Mouse (Mus musculus) liver, embryonic 16.5 days (tissue): ENCODE data around the gene Snx17. TPM values are rescaled to one million over a fixed set of nuclear protein-coding genes. Genes with fewer than 3 reads are reported as not detected.

Experiments
- ATAC-seq: fragments of 200-750 bp; cut with Nextera tagmentation; 2 replicates; pipeline ENCODE4 v1.8.0; 2017; ENCODE audit warnings: low read depth, mild to moderate bottlenecking, moderate number of reproducible peaks, moderate library complexity
- H3K27ac ChIP-seq: fragments of 300-500 bp; sonication (generic); 2 replicates; pipeline ENCODE4 v1.5.1; 2014; ENCODE audit warnings: mild to moderate bottlenecking, low read length
- H3K27me3 ChIP-seq: fragments of 300-500 bp; sonication (generic); 2 replicates; pipeline ENCODE4 v1.6.1; 2014; ENCODE audit warnings: low read depth, low read length, mixed read lengths; ENCODE audit not compliant: control insufficient read depth, insufficient read depth
- H3K36me3 ChIP-seq: fragments of 300-500 bp; sonication (generic); 2 replicates; pipeline ENCODE4 v1.6.1; 2014; ENCODE audit warnings: mild to moderate bottlenecking; ENCODE audit not compliant: control insufficient read depth, insufficient read depth
- H3K4me1 ChIP-seq: fragments of 300-500 bp; sonication (generic); 2 replicates; pipeline ENCODE4 v1.6.1; 2014; ENCODE audit warnings: low read depth, low read length, mixed read lengths; ENCODE audit not compliant: control insufficient read depth
- H3K4me2 ChIP-seq: fragments of 300-500 bp; sonication (generic); 2 replicates; pipeline ENCODE4 v1.6.1; 2014; ENCODE audit warnings: low read depth, low read length, mixed read lengths
- H3K4me3 ChIP-seq: fragments of 300-500 bp; sonication (generic); 2 replicates; pipeline ENCODE4 v1.5.1; 2014; ENCODE audit warnings: low read depth, mild to moderate bottlenecking, low read length
- H3K9ac ChIP-seq: fragments of 300-500 bp; sonication (generic); 2 replicates; pipeline ENCODE4 v1.6.1; 2014; ENCODE audit warnings: low read depth, low read length
- H3K9me3 ChIP-seq: fragments of 300-500 bp; sonication (generic); replicated peaks from 2 replicates; pipeline ENCODE4 v1.6.1; 2016; ENCODE audit warnings: low read length; ENCODE audit not compliant: control insufficient read depth
- WGBS: fragments of 180-500 bp; shearing (Covaris S2); extraction: QIAGEN DNeasy Blood & Tissue Kit; methylation state at CpG from one replicate; pipeline ENCODE4 v1.1.7; 2014; ENCODE audit not compliant: insufficient replicate concordance; 5-methylcytosine and 5-hydroxymethylcytosine counted together
- polyA plus RNA-seq: library from polyadenylated mRNA; unstranded; fragments of >200 nt; fragmentation: Nextera tagmentation; extraction: Ambion mirVana; gene quantifications from 2 replicates; pipeline ENCODE4 v1.2.1, GENCODE M21; 2015

Gene Snx17
- polyA plus RNA-seq, 1 experiment from 2014 or later = 36.8 TPM

GRCm38 (mm10) chr5:31194486-31195485, 1.8 kb downstream of the Snx17 start:
- Histone ChIP-seq H3K36me3 (peaks cover 59% of the 10 kb centered on the region), H3K4me3 (peak overlapping the region; percentile 84), H3K9ac (peak overlapping the region; percentile 90)

GRCm38 (mm10) chr5:31195671-31196070, 2.6 kb downstream of the Snx17 start:
- no peak for ATAC-seq
- WGBS = 79% methylated on average over 4 of the region's 4 CpGs
- peaks cover 55% of the 10 kb centered on the region for H3K36me3 ChIP-seq

More at GRCm38 (mm10) chr5:31194486-31195485, 1.8 kb downstream of the Snx17 start:
- ATAC-seq = no peak
- H3K4me1 ChIP-seq = peaks cover 20% of the 10 kb centered on the region
- H3K4me2 ChIP-seq = peak overlapping the region; percentile 84
- WGBS = 84% methylated on average over 16 of the region's 16 CpGs
- peak overlapping the region; percentile 83; the same call in 1 of the 2 replicates for H3K27ac ChIP-seq
- H3K27me3 ChIP-seq = no peaks in the 10 kb centered on the region
- no peaks in the 10 kb centered on the region for H3K9me3 ChIP-seq

GRCm38 (mm10) chr5:31196207-31196606, 3.2 kb downstream of the Snx17 start:
- H3K4me3 ChIP-seq = no peak overlapping the region
- H3K9me3 ChIP-seq = no peaks in the 10 kb centered on the region
- H3K27ac ChIP-seq = no peak overlapping the region
- H3K36me3 ChIP-seq = peaks cover 51% of the 10 kb centered on the region
- H3K9ac ChIP-seq = no peak overlapping the region
- 94% methylated on average over 10 of the region's 10 CpGs for WGBS
- no peaks in the 10 kb centered on the region for H3K27me3 ChIP-seq
- ATAC-seq = no peak
- no peak overlapping the region for H3K4me2 ChIP-seq
- H3K4me1 ChIP-seq = peaks cover 21% of the 10 kb centered on the region

More at GRCm38 (mm10) chr5:31195671-31196070, 2.6 kb downstream of the Snx17 start:
- Histone ChIP-seq H3K9me3 (no peaks in the 10 kb centered on the region), H3K4me2 (no peak overlapping the region), H3K4me3 (no peak overlapping the region), H3K4me1 (peaks cover 20% of the 10 kb centered on the region), H3K27ac (no peak overlapping the region), H3K27me3 (no peaks in the 10 kb centered on the region), H3K9ac (no peak overlapping the region)

- Histone ChIP-seq H3K9ac (no peak overlapping the region), H3K27ac (no peak overlapping the region), H3K27me3 (no peaks in the 10 kb centered on the region), H3K4me3 (no peak overlapping the region), H3K4me1 (peaks cover 15% of the 10 kb centered on the region), H3K4me2 (no peak overlapping the region), H3K9me3 (no peaks in the 10 kb centered on the region), H3K36me3 (peaks cover 51% of the 10 kb centered on the region)
- no peak for ATAC-seq
- WGBS = 91% methylated on average over 12 of the region's 12 CpGs
Measured at GRCm38 (mm10) chr5:31197072-31197471, 4.0 kb downstream of the Snx17 start.

GRCm38 (mm10) chr5:31198170-31198569, 5.1 kb downstream of the Snx17 start:
- H3K9me3 ChIP-seq = no peaks in the 10 kb centered on the region
- 80% methylated on average over 9 of the region's 9 CpGs for WGBS

GRCm38 (mm10) chr5:31198616-31199320, 5.7 kb downstream of the Snx17 start:
- Histone ChIP-seq H3K27ac (no peak overlapping the region), H3K4me3 (no peak overlapping the region), H3K9ac (no peak overlapping the region), H3K9me3 (no peaks in the 10 kb centered on the region), H3K27me3 (no peaks in the 10 kb centered on the region), H3K36me3 (peaks cover 58% of the 10 kb centered on the region), H3K4me1 (peaks cover 21% of the 10 kb centered on the region), H3K4me2 (no peak overlapping the region)
- ATAC-seq = no peak
- WGBS = 74% methylated on average over 5 of the region's 5 CpGs

More at GRCm38 (mm10) chr5:31198170-31198569, 5.1 kb downstream of the Snx17 start:
- Histone ChIP-seq H3K27me3 (no peaks in the 10 kb centered on the region), H3K9ac (no peak overlapping the region), H3K27ac (no peak overlapping the region), H3K4me1 (peaks cover 21% of the 10 kb centered on the region), H3K36me3 (peaks cover 58% of the 10 kb centered on the region), H3K4me2 (no peak overlapping the region), H3K4me3 (no peak overlapping the region)
- ATAC-seq = no peak

- 90% methylated on average over 19 of the region's 19 CpGs for WGBS
- no peak overlapping the region for H3K4me3 ChIP-seq
- no peak overlapping the region for H3K9ac ChIP-seq
- H3K27ac ChIP-seq = no peak overlapping the region
- ATAC-seq = no peak
- peaks cover 16% of the 10 kb centered on the region for H3K4me1 ChIP-seq
- no peaks in the 10 kb centered on the region for H3K9me3 ChIP-seq
- H3K36me3 ChIP-seq = peaks cover 63% of the 10 kb centered on the region
- H3K27me3 ChIP-seq = no peaks in the 10 kb centered on the region
- H3K4me2 ChIP-seq = no peak overlapping the region
Measured at GRCm38 (mm10) chr5:31199321-31199892, 6.4 kb downstream of the Snx17 start.

GRCm38 (mm10) chr5:31199893-31200292, 6.9 kb downstream of the Snx17 start:
- no peak overlapping the region for H3K4me2 ChIP-seq
- 74% methylated on average over 9 of the region's 9 CpGs for WGBS
- no peak overlapping the region for H3K4me3 ChIP-seq
- no peak overlapping the region for H3K9ac ChIP-seq
- peaks cover 66% of the 10 kb centered on the region for H3K36me3 ChIP-seq
- peaks cover 11% of the 10 kb centered on the region for H3K4me1 ChIP-seq
- H3K27me3 ChIP-seq = no peaks in the 10 kb centered on the region
- H3K9me3 ChIP-seq = no peaks in the 10 kb centered on the region
- no peak for ATAC-seq
- H3K27ac ChIP-seq = no peak overlapping the region
